Mouse (Mus musculus) hindbrain, postnatal 0 days (tissue): Measurements from ENCODE around the gene Hist1h2ab. TPM values are rescaled to one million over a fixed set of nuclear protein-coding genes. Genes with fewer than 3 reads are reported as not detected.
"Not testable (repeated sequence)": the region's sequence is repeated elsewhere in the genome, so short reads cannot be mapped to it uniquely, and the experiment has no call there.

ENCODE experiments used
- ATAC-seq: fragments of 200-750 bp; cut with Nextera tagmentation; 2 replicates; pipeline ENCODE4 v1.8.0; 2017; ENCODE audit warnings: mild to moderate bottlenecking, moderate TSS enrichment, moderate library complexity
- DNase-seq: peaks from one replicate; pipeline ENCODE4 v3.0.0-alpha.2; 2015; ENCODE audit warnings: low spot score
- H3K27ac ChIP-seq: fragments of 300-500 bp; sonication (generic); 2 replicates; pipeline ENCODE4 v1.5.1; 2014; ENCODE audit warnings: mild to moderate bottlenecking
- H3K27me3 ChIP-seq: fragments of 300-500 bp; sonication (generic); 2 replicates; pipeline ENCODE4 v1.6.1; 2014; ENCODE audit warnings: low read length, mixed read lengths; ENCODE audit not compliant: insufficient read depth
- H3K36me3 ChIP-seq: fragments of 300-500 bp; sonication (generic); 2 replicates; pipeline ENCODE4 v1.6.1; 2014; ENCODE audit warnings: low read length, mixed read lengths; ENCODE audit not compliant: insufficient read depth
- H3K4me1 ChIP-seq: fragments of 300-500 bp; sonication (generic); 2 replicates; pipeline ENCODE4 v1.6.1; 2014; ENCODE audit warnings: antibody characterized with exemption, low read length, mixed read lengths; ENCODE audit not compliant: insufficient read depth
- H3K4me2 ChIP-seq: fragments of 300-500 bp; sonication (generic); 2 replicates; pipeline ENCODE4 v1.6.1; 2014; ENCODE audit warnings: low read depth, mild to moderate bottlenecking, low read length, moderate library complexity, mixed read lengths
- H3K4me3 ChIP-seq: fragments of 300-500 bp; sonication (generic); 2 replicates; pipeline ENCODE4 v1.5.1; 2014; ENCODE audit warnings: low read length
- H3K9ac ChIP-seq: fragments of 300-500 bp; sonication (generic); replicated peaks from 2 replicates; pipeline ENCODE4 v1.6.1; 2014; ENCODE audit warnings: mild to moderate bottlenecking, low read length, moderate library complexity, mixed read lengths
- H3K9me3 ChIP-seq: fragments of 300-500 bp; sonication (generic); 2 replicates; pipeline ENCODE4 v1.6.1; 2016; ENCODE audit warnings: low read length, mixed read lengths
- CTCF ChIP-seq: IDR thresholded peaks from 2 replicates; pipeline ENCODE4 v1.5.1; 2016; ENCODE audit warnings: antibody characterized with exemption, control low read depth, low read depth
- WGBS: fragments of 180-500 bp; shearing (Covaris S2); extraction: QIAGEN DNeasy Blood & Tissue Kit; methylation state at CpG from one replicate; pipeline ENCODE4 v1.1.7; 2014; 5-methylcytosine and 5-hydroxymethylcytosine counted together
- polyA plus RNA-seq: library from polyadenylated mRNA; unstranded; fragments of >200 nt; fragmentation: Nextera tagmentation; extraction: Ambion mirVana; gene quantifications from 2 replicates; pipeline ENCODE4 v1.2.1, GENCODE M21; 2015
- total RNA-seq: library from RNA; depleted of rRNA; stranded (reverse); fragments of >200 nt; gene quantifications from 2 replicates; pipeline ENCODE4 v1.2.3, GENCODE M21; 2014

Gene Hist1h2ab
- total and polyA plus RNA-seq, 2 experiments from 2014 or later, result 7.4 to 438 TPM

DNA sequence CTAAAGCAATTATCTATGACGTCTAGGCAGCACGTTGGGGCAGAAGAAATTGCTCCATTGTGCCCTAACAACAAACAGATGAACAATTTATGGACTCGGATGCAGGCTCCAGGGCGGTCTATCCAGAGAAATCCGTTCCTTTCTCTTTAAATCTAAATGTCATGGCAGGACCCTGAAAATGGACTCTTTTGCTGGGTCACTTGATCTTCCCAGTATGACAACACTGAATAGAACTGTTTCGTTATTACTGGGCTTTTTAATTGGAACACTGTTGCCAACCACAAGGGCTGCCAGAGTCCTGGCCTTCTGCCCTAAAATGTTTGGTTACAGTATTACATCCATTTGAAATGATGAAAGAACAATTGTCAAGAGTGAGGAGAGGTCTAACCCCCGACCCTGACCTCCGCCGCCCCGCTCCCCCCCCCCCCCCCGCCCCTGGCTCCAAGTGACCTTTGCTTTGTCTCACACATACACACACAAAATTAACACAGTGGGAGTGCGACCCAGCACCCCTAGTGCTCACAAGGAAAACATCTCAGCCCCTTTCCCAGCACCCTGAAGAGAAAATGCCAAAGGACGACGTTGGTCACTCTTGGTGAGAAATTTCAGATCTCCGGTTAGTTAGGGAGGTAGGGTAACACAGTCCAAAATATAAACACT, 41.1 kb upstream of the Hist1h2ab start:
- no peaks in the 10 kb centered on the region for H3K27me3 ChIP-seq
- ATAC-seq, result no peak
- peak overlapping the region; percentile 45 for H3K9ac ChIP-seq
- peak; percentile 37 for DNase-seq
- peak overlapping the region; percentile 76 for H3K4me2 ChIP-seq
- H3K4me1 ChIP-seq, result no peaks in the 10 kb centered on the region
- peak overlapping the region; percentile 4; the same call in 1 of the 2 replicates for H3K27ac ChIP-seq
- peak overlapping the region; percentile 36 for H3K4me3 ChIP-seq
- no peaks in the 10 kb centered on the region for H3K9me3 ChIP-seq
- TF ChIP-seq CTCF, result no peak
- no peaks in the 10 kb centered on the region for H3K36me3 ChIP-seq
- WGBS, result 15% methylated on average over 14 of the region's 15 CpGs

DNA sequence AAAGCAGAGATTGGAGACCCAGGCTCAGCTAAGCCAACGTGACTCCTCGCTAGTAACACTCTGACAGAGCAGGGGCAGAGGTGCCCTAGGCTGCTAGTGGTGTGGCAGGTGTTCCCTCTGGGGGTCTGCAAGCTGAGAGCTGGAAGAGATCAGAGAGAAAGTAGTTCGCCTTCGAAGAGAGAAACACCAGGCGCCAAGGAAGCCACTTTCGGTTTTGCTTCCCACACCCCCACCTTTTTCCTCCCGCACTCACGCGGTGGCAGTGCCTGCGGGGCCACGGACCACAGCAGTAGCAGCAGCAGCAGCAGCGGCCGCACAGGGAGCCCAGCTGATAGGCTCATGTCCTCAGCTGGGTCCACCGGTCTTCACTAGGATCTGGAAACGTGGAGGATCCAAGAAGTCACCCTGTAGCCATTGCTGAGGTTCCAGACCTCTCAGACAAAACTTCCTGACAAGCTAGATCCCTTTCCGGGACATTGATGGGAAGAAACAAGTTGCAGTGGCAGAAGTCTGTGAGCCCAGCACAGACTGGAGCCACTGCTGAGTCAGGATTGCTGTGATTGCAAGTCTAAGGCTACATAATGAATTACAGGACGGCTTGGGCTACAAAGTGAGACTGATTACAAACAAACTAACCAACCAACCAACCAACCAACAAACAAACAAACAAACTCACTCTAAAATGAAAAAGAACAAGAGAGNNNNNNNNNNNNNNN, 40.4 kb upstream of the Hist1h2ab start, which contains the start of gene Hfe:
Hfe (minus strand) TSS at position 481 of the 716 bp plus-strand sequence.
- peak; percentile 74; the same call in 1 of the 2 replicates for ATAC-seq
- H3K4me2 ChIP-seq, result peak within 1 kb of the TSS; percentile 76
- peak; percentile 46 for DNase-seq
- peak within 1 kb of the TSS; percentile 4; the same call in 1 of the 2 replicates for H3K27ac ChIP-seq
- no peaks in the 10 kb centered on the region for H3K27me3 ChIP-seq
- no peaks in the 10 kb centered on the region for H3K4me1 ChIP-seq
- WGBS, result 3% methylated on average over 17 of the region's 17 CpGs
- peak within 1 kb of the TSS; percentile 45 for H3K9ac ChIP-seq
- no peak for TF ChIP-seq CTCF
- H3K4me3 ChIP-seq, result peak within 1 kb of the TSS; percentile 36
- H3K36me3 ChIP-seq, result no peaks in the 10 kb centered on the region
- H3K9me3 ChIP-seq, result no peaks in the 10 kb centered on the region

DNA sequence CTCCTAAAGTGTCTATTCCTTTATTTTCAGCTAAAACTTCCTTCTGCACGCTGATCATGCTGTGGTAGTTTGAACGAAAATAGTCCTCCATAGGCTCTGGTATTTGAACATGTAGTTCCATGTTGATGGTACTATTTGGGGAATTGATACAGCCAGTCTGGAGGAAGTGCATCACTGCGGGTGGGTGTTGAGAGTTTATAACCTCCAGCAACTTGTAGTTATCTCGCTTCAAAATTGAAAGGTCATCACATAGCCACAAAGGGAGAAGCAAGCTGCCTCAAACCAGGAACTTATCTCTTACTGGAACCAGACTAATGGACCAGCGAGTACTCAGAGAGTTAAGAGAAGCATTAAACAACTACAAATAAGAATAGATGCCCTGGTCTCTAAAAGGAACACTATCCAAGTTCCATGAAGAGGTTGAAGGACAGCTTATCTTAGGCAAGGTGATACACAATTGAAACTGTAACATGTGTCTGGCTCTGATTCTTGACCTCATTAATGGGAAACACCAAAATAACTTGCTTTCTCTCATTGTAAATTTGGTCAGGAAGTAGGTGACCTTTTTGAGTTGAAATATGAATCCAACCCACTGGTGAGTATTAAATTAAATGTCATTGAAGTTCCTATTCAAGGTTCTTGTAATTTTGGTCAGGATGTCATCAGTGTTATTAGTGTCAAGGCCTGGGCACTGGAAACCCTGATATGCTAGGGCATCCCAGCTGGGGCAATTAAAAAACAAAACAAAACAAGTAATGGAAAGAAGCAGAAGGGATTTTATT, 34.5 kb upstream of the Hist1h2ab start:
- Histone ChIP-seq H3K4me3 (no peak overlapping the region), H3K9ac (no peak overlapping the region), H3K9me3 (no peaks in the 10 kb centered on the region), H3K36me3 (no peaks in the 10 kb centered on the region), H3K4me2 (no peak overlapping the region), H3K27ac (no peak overlapping the region), H3K27me3 (no peaks in the 10 kb centered on the region), H3K4me1 (no peaks in the 10 kb centered on the region)
- ATAC-seq (no peak), DNase-seq (no peak)
- no peak for TF ChIP-seq CTCF
- 85% methylated on average over 5 of the region's 5 CpGs for WGBS

DNA sequence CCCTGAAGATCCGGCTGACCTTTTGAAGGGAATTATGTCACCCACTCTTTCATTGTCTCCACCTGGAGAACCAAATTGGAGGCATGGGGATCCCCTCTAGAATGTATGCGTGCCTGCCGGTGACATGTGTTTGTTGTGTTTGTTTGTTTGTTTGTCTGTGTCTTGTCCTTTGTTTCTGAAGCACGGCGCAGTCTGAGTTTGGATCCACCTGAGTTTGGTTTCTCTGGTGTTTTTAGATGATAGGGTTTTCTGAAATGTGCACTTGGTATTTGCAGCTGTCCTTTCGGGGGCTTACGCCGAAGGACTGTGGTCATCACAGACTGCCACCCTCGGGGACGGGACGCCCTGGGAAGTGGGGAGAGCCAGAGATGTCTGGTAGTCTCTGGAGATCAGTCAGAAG, 33.8 kb upstream of the Hist1h2ab start:
- no peak overlapping the region for H3K4me3 ChIP-seq
- no peak for ATAC-seq
- H3K4me1 ChIP-seq, result no peaks in the 10 kb centered on the region
- DNase-seq, result no peak
- 55% methylated on average over 11 of the region's 11 CpGs for WGBS
- no peak overlapping the region for H3K4me2 ChIP-seq
- no peaks in the 10 kb centered on the region for H3K27me3 ChIP-seq
- no peak overlapping the region for H3K9ac ChIP-seq
- TF ChIP-seq CTCF, result no peak
- H3K9me3 ChIP-seq, result no peaks in the 10 kb centered on the region
- H3K36me3 ChIP-seq, result no peaks in the 10 kb centered on the region
- no peak overlapping the region for H3K27ac ChIP-seq

DNA sequence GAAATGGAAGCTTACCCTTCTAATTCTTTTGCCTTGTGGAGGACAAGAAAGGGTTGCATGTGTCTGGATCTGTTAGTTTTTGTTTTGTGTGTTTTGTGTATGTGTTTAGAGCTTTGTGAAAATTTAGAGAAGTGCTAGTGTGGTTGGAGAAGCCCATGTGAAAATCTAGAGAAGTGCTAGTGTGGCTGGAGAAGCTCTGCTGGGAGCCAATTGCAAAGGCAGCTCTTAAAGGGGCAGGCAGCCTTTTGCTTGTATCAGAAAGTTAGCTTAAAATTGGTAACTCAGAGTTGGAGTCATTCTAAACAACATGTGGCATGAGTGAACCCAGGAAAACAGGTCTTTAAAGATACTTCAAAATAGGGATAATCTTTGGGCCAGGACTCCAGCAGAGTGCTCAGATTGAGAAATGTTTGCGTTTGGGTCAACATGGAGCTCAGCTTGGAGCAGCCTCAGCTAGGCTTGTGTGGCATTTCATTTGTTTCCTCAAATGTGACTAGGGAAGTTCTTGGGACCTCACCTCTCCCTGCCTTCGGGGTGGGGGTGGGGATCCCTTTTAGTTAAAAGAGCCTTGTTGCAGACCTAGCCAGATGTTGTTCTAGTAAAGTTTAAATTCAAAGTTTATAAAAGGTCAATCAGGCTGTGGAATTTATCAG, 33.2 kb upstream of the Hist1h2ab start:
- not testable (repeated sequence) for ATAC-seq, H3K4me1 ChIP-seq
- 13% methylated on average over 2 of the region's 2 CpGs for WGBS

DNA sequence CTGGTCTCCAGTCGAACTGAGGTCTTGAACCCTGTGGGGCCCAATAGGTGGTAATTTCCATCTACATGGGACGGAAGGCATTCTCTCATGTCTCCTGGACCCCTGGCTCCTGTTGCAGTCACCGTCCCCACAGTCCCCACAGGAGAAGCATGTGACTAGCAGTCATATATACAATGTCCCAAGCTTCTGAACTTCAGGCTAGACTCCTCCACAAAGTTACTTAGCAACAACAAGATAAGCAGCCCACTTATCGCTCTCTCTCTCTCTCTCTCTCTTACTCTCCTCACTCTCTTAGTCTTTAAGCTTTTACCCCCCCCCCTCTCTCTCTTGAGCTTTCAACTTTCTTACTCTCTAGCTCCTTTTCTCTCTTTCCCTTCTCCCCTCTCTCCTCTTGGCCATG, 26.7 kb upstream of the Hist1h2ab start:
- WGBS, result 67% methylated on average over 4 of the region's 4 CpGs

More for the DNA sequence above, 33.2 kb upstream of the Hist1h2ab start:
- not testable (repeated sequence) for H3K4me3 ChIP-seq, H3K36me3 ChIP-seq, H3K4me2 ChIP-seq, H3K27ac ChIP-seq, H3K9ac ChIP-seq, H3K27me3 ChIP-seq, H3K9me3 ChIP-seq, DNase-seq

More for the DNA sequence above, 26.7 kb upstream of the Hist1h2ab start:
- Histone ChIP-seq H3K4me1 (no peaks in the 10 kb centered on the region), H3K4me3 (no peak overlapping the region), H3K36me3 (no peaks in the 10 kb centered on the region), H3K9me3 (no peaks in the 10 kb centered on the region), H3K27ac (no peak overlapping the region), H3K9ac (no peak overlapping the region), H3K27me3 (no peaks in the 10 kb centered on the region), H3K4me2 (no peak overlapping the region)
- no peak for TF ChIP-seq CTCF
- no peak for DNase-seq
- ATAC-seq, result no peak
